Mouse (Mus musculus): Measurements from ENCODE around the gene Psg27.
"Not testable (repeated sequence)": the region's sequence is repeated elsewhere in the genome, so short reads cannot be mapped to it uniquely, and the experiment has no call there.

The Psg27 gene

DNA sequence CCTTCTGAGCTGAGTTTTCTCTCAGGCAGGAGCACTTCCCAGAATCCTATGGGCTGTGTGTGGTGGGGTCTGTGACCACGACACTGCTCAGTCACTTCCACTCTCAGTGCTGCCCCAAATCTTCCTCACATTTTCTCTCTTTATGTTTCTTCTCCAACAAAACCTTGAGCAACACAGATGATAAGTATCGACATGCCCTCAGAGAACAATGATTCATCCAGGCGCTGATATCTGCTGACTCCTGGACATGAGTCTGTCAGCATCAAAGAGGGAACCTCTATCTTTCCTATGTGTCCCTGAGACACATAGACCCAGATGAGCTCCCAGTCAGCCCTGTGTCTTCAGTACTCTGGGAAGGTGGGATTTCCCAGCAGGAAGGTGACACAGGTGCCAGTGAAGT, at the start of gene Psg27:
Psg27 (minus strand) TSS at position 101 of the 400 bp plus-strand sequence.
- DNase-seq: no peak

GRCm38 (mm10) chr7:18616401-18616800, 49.3 kb upstream of the Psg27 start, which contains the start of gene Psg23:
Gene Psg23, minus strand, starts transcription at chr7:18616501.
- DNase-seq: not testable (repeated sequence)

DNA sequence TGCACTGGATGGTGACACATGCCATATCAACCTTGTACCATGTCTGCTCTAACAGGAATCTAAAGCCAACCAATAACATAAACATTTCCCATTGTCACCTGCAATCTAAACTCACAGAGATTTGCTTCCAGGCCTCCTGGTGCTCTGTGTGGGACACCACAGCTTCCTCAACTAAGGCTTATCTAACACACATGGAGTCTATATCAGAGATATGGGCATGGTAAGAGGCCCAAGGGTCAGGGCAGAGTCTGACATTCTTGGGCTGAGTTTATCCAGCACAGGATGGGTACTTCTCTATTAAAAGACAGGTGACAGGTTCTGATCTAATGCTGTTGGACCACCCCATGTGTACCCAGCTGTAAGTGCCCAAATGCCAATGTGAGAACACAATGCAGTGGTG, 7.3 kb downstream of the Psg27 start:
- no peak for DNase-seq

GRCm38 (mm10) chr7:18555751-18556150, 11.4 kb downstream of the Psg27 start:
- not testable (repeated sequence) for DNase-seq

DNA sequence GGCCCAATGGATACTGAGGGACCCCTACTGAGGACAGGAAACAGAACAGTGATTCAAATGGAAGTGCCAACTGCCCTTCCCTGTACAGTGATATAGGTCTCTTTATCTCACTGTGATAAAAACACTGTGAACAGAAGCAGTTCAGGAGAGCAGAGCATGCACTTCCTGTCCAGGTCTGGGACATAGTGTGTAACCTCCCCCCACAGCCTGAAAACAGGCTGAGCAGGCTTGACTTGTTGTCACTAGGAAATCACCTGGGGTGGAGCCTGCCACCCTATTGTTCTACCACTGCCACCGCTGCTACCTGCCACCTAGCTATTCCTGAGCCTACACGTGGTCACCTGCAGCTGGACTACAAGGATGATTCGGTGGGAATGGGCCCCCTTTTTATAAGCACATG, 33.7 kb downstream of the Psg27 start:
- no peak for DNase-seq

DNA sequence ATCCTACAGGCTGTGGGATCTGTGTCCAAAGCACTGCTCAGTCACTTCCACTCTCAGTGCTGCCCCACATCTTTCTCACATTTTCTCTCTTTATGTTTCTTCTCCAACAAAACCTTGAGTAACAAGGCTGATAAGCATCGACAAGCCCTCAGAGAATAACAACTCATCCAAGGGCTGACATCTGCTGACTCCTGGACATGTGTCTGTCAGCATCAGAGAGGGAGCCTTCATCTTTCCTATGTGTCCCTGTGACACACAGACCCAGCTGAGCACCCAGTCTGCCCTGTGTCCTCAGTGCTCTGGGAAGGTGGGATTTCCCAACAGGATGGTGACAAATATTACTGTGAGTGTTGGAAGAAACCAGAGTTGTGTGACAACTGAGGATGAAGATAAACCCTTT, 34.9 kb downstream of the Psg27 start, which contains the start of gene Psg25:
Psg25 (minus strand) TSS at position 101 of the 400 bp plus-strand sequence.
- DNase-seq: no peak

GRCm38 (mm10) chr7:18524668-18525067, 42.4 kb downstream of the Psg27 start:
- no peak for DNase-seq

GRCm38 (mm10) chr7:18512848-18513247, 54.3 kb downstream of the Psg27 start:
- not testable (repeated sequence) for DNase-seq

DNA sequence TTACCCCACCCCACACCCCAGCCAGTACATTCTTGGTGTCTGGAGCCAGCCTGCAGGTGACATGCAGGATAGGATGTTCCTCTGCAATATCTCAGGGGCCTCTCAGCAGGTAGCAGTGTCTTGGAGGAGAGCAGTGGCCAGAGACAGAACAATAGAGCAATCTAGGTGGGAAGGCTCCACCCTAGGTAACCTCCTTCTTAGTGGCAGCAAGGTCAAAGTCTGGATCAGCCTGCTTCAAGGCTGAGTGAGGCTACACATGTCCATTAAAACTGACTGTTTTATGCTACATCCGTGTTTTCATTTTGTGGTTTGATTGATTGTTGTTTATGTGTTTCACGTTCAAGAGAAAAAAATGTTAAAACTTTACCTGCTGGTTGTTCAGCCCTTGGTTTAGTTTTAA, 54.7 kb downstream of the Psg27 start:
- not testable (repeated sequence) for DNase-seq

DNA sequence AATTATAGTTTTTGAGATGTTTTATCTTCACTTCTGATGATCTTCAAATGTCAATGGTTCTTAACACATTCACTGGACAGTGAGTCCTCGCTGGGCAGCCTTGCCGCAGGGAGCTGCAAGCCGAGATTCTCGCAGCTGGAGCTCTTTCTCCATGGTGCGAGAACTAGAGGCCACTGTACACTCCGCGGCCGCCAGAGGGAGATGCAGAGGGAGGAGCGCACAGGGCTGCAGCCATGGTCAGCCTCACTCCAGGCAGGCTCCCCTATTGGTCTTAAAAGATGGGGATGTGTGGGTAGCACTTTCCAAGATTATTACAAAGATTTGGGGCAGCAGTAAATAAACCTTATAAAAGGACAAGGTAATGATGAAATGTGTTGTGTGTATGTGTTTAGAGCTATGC, 55.6 kb downstream of the Psg27 start:
- DNase-seq: no peak

Data from spleen, adult 18-20 months (tissue).